Mouse (Mus musculus): Measurements from ENCODE around the gene Atp6v1fnb. TPM values are rescaled to one million over a fixed set of nuclear protein-coding genes. Genes with fewer than 3 reads are reported as not detected.

Atp6v1fnb gene
- 0.20 TPM in 1 of 2 replicates, not detected in the other for polyA plus RNA-seq (2012; rRNA removed)

- 88% methylated on average over 4 of the region's 4 CpGs for WGBS
- Histone ChIP-seq H3K4me1 (ENCODE audit: control insufficient read depth, insufficient read depth, low read length) (peaks cover 3% of the 10 kb centered on the region; the same call in 1 of the 2 replicates), H3K4me3 (replicated peaks; ENCODE audit: extremely low read depth, low read depth, low read length) (no peak within 1 kb of the TSS)
- TF ChIP-seq CTCF (IDR thresholded peaks at IDR 0.05; ENCODE audit: insufficient read depth, low read length), result no peak
- DNase-seq, result no peak
These were observed at the start of gene Atp6v1fnb for GRCm38 (mm10) chr6:29471137-29471536. Gene Atp6v1fnb, plus strand, starts transcription at chr6:29471437.

GRCm38 (mm10) chr6:29425118-29425517 is 46.1 kb upstream of the Atp6v1fnb start:
- no peak for TF ChIP-seq CTCF (IDR thresholded peaks at IDR 0.05; ENCODE audit: insufficient read depth, low read length)
- no peak for TF ChIP-seq POLR2A (IDR thresholded peaks at IDR 0.05; ENCODE audit: borderline replicate concordance, extremely low read depth, low read depth, low read length)
- 88% methylated on average over 8 of the region's 8 CpGs for WGBS
- Histone ChIP-seq H3K4me1 (ENCODE audit: control insufficient read depth, insufficient read depth, low read length) (no peaks in the 10 kb centered on the region), H3K4me3 (replicated peaks; ENCODE audit: extremely low read depth, low read depth, low read length) (no peak overlapping the region)
- DNase-seq, result no peak

GRCm38 (mm10) chr6:29426331-29426730 is 44.9 kb upstream of the Atp6v1fnb start:
- WGBS, result 72% methylated on average over 6 of the region's 6 CpGs

GRCm38 (mm10) chr6:29428171-29428570 is 43.1 kb upstream of the Atp6v1fnb start:
- Histone ChIP-seq H3K4me3 (replicated peaks; ENCODE audit: extremely low read depth, low read depth, low read length) (no peak overlapping the region), H3K4me1 (ENCODE audit: control insufficient read depth, insufficient read depth, low read length) (peaks cover 3% of the 10 kb centered on the region; the same call in 1 of the 2 replicates)
- no peak for TF ChIP-seq CTCF (IDR thresholded peaks at IDR 0.05; ENCODE audit: insufficient read depth, low read length)
- no peak for TF ChIP-seq POLR2A (IDR thresholded peaks at IDR 0.05; ENCODE audit: borderline replicate concordance, extremely low read depth, low read depth, low read length)
- DNase-seq, result no peak
- 56% methylated on average over 4 of the region's 4 CpGs for WGBS

More at GRCm38 (mm10) chr6:29426331-29426730, 44.9 kb upstream of the Atp6v1fnb start:
- TF ChIP-seq POLR2A (IDR thresholded peaks at IDR 0.05; ENCODE audit: borderline replicate concordance, extremely low read depth, low read depth, low read length) (no peak), CTCF (IDR thresholded peaks at IDR 0.05; ENCODE audit: insufficient read depth, low read length) (no peak)
- DNase-seq, result no peak
- H3K4me1 ChIP-seq (ENCODE audit: control insufficient read depth, insufficient read depth, low read length), result no peaks in the 10 kb centered on the region
- no peak overlapping the region for H3K4me3 ChIP-seq (replicated peaks; ENCODE audit: extremely low read depth, low read depth, low read length)

- no peak for TF ChIP-seq POLR2A (IDR thresholded peaks at IDR 0.05; ENCODE audit: borderline replicate concordance, extremely low read depth, low read depth, low read length)
- no peak for TF ChIP-seq CTCF (IDR thresholded peaks at IDR 0.05; ENCODE audit: insufficient read depth, low read length)
- 66% methylated on average over 15 of the region's 15 CpGs for WGBS
- Histone ChIP-seq H3K4me1 (ENCODE audit: control insufficient read depth, insufficient read depth, low read length) (peaks cover 10% of the 10 kb centered on the region; the same call in 1 of the 2 replicates), H3K4me3 (replicated peaks; ENCODE audit: extremely low read depth, low read depth, low read length) (no peak overlapping the region)
- no peak for DNase-seq
These were observed 40.4 kb upstream of the Atp6v1fnb start for GRCm38 (mm10) chr6:29430681-29431420.

GRCm38 (mm10) chr6:29431473-29431872 is 39.8 kb upstream of the Atp6v1fnb start:
- 47% methylated on average over 5 of the region's 5 CpGs for WGBS
- TF ChIP-seq CTCF (IDR thresholded peaks at IDR 0.05; ENCODE audit: insufficient read depth, low read length) (no peak), POLR2A (IDR thresholded peaks at IDR 0.05; ENCODE audit: borderline replicate concordance, extremely low read depth, low read depth, low read length) (no peak)
- Histone ChIP-seq H3K4me1 (ENCODE audit: control insufficient read depth, insufficient read depth, low read length) (peaks cover 10% of the 10 kb centered on the region; the same call in 1 of the 2 replicates), H3K4me3 (replicated peaks; ENCODE audit: extremely low read depth, low read depth, low read length) (no peak overlapping the region)
- no peak for DNase-seq

GRCm38 (mm10) chr6:29432156-29432555 is 39.1 kb upstream of the Atp6v1fnb start:
- peaks cover 10% of the 10 kb centered on the region; the same call in 1 of the 2 replicates for H3K4me1 ChIP-seq (ENCODE audit: control insufficient read depth, insufficient read depth, low read length)
- 42% methylated on average over 3 of the region's 3 CpGs for WGBS
- DNase-seq, result no peak

GRCm38 (mm10) chr6:29432676-29433037 is 38.6 kb upstream of the Atp6v1fnb start:
- DNase-seq, result no peak
- peaks cover 10% of the 10 kb centered on the region; the same call in 1 of the 2 replicates for H3K4me1 ChIP-seq (ENCODE audit: control insufficient read depth, insufficient read depth, low read length)
- peak overlapping the region; percentile 20 for H3K4me3 ChIP-seq (replicated peaks; ENCODE audit: extremely low read depth, low read depth, low read length)
- TF ChIP-seq CTCF (IDR thresholded peaks at IDR 0.05; ENCODE audit: insufficient read depth, low read length) (no peak), POLR2A (IDR thresholded peaks at IDR 0.05; ENCODE audit: borderline replicate concordance, extremely low read depth, low read depth, low read length) (no peak)

More at GRCm38 (mm10) chr6:29432156-29432555, 39.1 kb upstream of the Atp6v1fnb start:
- no peak for TF ChIP-seq CTCF (IDR thresholded peaks at IDR 0.05; ENCODE audit: insufficient read depth, low read length)
- TF ChIP-seq POLR2A (IDR thresholded peaks at IDR 0.05; ENCODE audit: borderline replicate concordance, extremely low read depth, low read depth, low read length), result no peak
- no peak overlapping the region for H3K4me3 ChIP-seq (replicated peaks; ENCODE audit: extremely low read depth, low read depth, low read length)

GRCm38 (mm10) chr6:29433038-29433803 is 38.0 kb upstream of the Atp6v1fnb start, which contains the start of gene Flnc:
Gene Flnc, plus strand, starts transcription at chr6:29433256.
- TF ChIP-seq POLR2A (IDR thresholded peaks at IDR 0.05; ENCODE audit: borderline replicate concordance, extremely low read depth, low read depth, low read length), result no peak
- no peak for TF ChIP-seq CTCF (IDR thresholded peaks at IDR 0.05; ENCODE audit: insufficient read depth, low read length)
- under 1% methylated on average over 77 of the region's 77 CpGs for WGBS
- DNase-seq, result peak; percentile 25
- Histone ChIP-seq H3K4me1 (ENCODE audit: control insufficient read depth, insufficient read depth, low read length) (peaks cover 10% of the 10 kb centered on the region; the same call in 1 of the 2 replicates), H3K4me3 (replicated peaks; ENCODE audit: extremely low read depth, low read depth, low read length) (peak within 1 kb of the TSS; percentile 62)
